Mouse (Mus musculus) embryonic fibroblast, embryonic 13.5 days (primary cell): Measurements from ENCODE around the gene Lime1.

Source experiments
- CTCF ChIP-seq: IDR thresholded peaks from 2 replicates; pipeline ENCODE4 v1.5.1; 2011; ENCODE audit warnings: mild to moderate bottlenecking, control low read depth, low read length, moderate library complexity, borderline replicate concordance; ENCODE audit not compliant: insufficient read depth
- POLR2A ChIP-seq: IDR thresholded peaks from 2 replicates; pipeline ENCODE4 v1.6.1; 2011; ENCODE audit warnings: low read depth, mild to moderate bottlenecking, control low read depth, low read length, moderate library complexity

- TF ChIP-seq CTCF = no peak
- no peak for TF ChIP-seq POLR2A
These were observed 2.6 kb upstream of the Lime1 start for GRCm38 (mm10) chr2:181377230-181377629.
